Mouse (Mus musculus): ENCODE data around the gene Tgm5. TPM values are rescaled to one million over a fixed set of nuclear protein-coding genes. Genes with fewer than 3 reads are reported as not detected.
A peak's percentile ranks its signal among the peaks of the same experiment; 100 is the strongest.
"Not testable (repeated sequence)": the region's sequence is repeated elsewhere in the genome, so short reads cannot be mapped to it uniquely, and the experiment has no call there.

The Tgm5 gene
- polyA plus RNA-seq, 1 experiment from 2014 or later, result not detected

- ATAC-seq (ENCODE audit: low read depth), result peak; percentile 97
Observed at GRCm38 (mm10) chr2:121007925-121008663, 77.5 kb downstream of the Tgm5 start, which contains the start of gene Ccndbp1. Gene Ccndbp1, plus strand, starts transcription at chr2:121008403.

GRCm38 (mm10) chr2:121006986-121007385, 78.7 kb downstream of the Tgm5 start:
- no peak overlapping the region for H3K9ac ChIP-seq
- no peaks in the 10 kb centered on the region for H3K27me3 ChIP-seq
- ATAC-seq (ENCODE audit: low read depth) (no peak), DNase-seq (no peak)
- H3K27ac ChIP-seq, result peak overlapping the region; percentile 67; the same call in 1 of the 2 replicates
- H3K4me2 ChIP-seq, result no peak overlapping the region
- H3K4me1 ChIP-seq (replicated peaks), result peaks cover 19% of the 10 kb centered on the region
- H3K4me3 ChIP-seq (replicated peaks), result no peak overlapping the region
- no peaks in the 10 kb centered on the region for H3K9me3 ChIP-seq (replicated peaks)
- peaks cover 16% of the 10 kb centered on the region for H3K36me3 ChIP-seq
- 76% methylated on average over 1 of the region's 1 CpGs for WGBS (ENCODE audit: insufficient replicate concordance)

More at GRCm38 (mm10) chr2:121007925-121008663, 77.5 kb downstream of the Tgm5 start, which contains the start of gene Ccndbp1:
- peak within 1 kb of the TSS; percentile 82 for H3K4me3 ChIP-seq (replicated peaks)
- peak; percentile 88 for DNase-seq
- H3K27ac ChIP-seq, result peak within 1 kb of the TSS; percentile 90
- no peaks in the 10 kb centered on the region for H3K27me3 ChIP-seq
- WGBS (ENCODE audit: insufficient replicate concordance), result 2% methylated on average over 33 of the region's 34 CpGs
- peaks cover 19% of the 10 kb centered on the region for H3K4me1 ChIP-seq (replicated peaks)
- peak within 1 kb of the TSS; percentile 86 for H3K4me2 ChIP-seq
- peak within 1 kb of the TSS; percentile 81 for H3K9ac ChIP-seq
- H3K9me3 ChIP-seq (replicated peaks), result no peaks in the 10 kb centered on the region
- H3K36me3 ChIP-seq, result peaks cover 25% of the 10 kb centered on the region

GRCm38 (mm10) chr2:121004018-121004811, 81.4 kb downstream of the Tgm5 start:
- no peak for DNase-seq
- Histone ChIP-seq H3K4me1 (replicated peaks) (peaks cover 9% of the 10 kb centered on the region), H3K9ac (no peak overlapping the region), H3K4me3 (replicated peaks) (no peak overlapping the region), H3K9me3 (replicated peaks) (no peaks in the 10 kb centered on the region), H3K27ac (no peak overlapping the region), H3K4me2 (no peak overlapping the region), H3K27me3 (no peaks in the 10 kb centered on the region), H3K36me3 (no peaks in the 10 kb centered on the region)
- no peak for ATAC-seq (ENCODE audit: low read depth)
- WGBS (ENCODE audit: insufficient replicate concordance), result 79% methylated on average over 7 of the region's 7 CpGs

GRCm38 (mm10) chr2:121003586-121003985, 82.1 kb downstream of the Tgm5 start:
- DNase-seq, result no peak
- Histone ChIP-seq H3K9me3 (replicated peaks) (no peaks in the 10 kb centered on the region), H3K9ac (no peak overlapping the region), H3K27me3 (no peaks in the 10 kb centered on the region), H3K36me3 (no peaks in the 10 kb centered on the region), H3K4me1 (replicated peaks) (peaks cover 10% of the 10 kb centered on the region), H3K4me3 (replicated peaks) (no peak overlapping the region), H3K4me2 (no peak overlapping the region), H3K27ac (no peak overlapping the region)
- 70% methylated on average over 2 of the region's 2 CpGs for WGBS (ENCODE audit: insufficient replicate concordance)
- ATAC-seq (ENCODE audit: low read depth), result no peak

- H3K9ac ChIP-seq, result no peak overlapping the region
- DNase-seq (no peak), ATAC-seq (ENCODE audit: low read depth) (peak; percentile 69)
- 62% methylated on average over 8 of the region's 8 CpGs for WGBS (ENCODE audit: insufficient replicate concordance)
- peaks cover 8% of the 10 kb centered on the region for H3K4me1 ChIP-seq (replicated peaks)
- H3K9me3 ChIP-seq (replicated peaks), result no peaks in the 10 kb centered on the region
- H3K36me3 ChIP-seq, result no peaks in the 10 kb centered on the region
- H3K4me2 ChIP-seq, result no peak overlapping the region
- no peak overlapping the region for H3K27ac ChIP-seq
- H3K27me3 ChIP-seq, result no peaks in the 10 kb centered on the region
- H3K4me3 ChIP-seq (replicated peaks), result no peak overlapping the region
Observed at GRCm38 (mm10) chr2:120998863-120999262, 86.8 kb downstream of the Tgm5 start.

GRCm38 (mm10) chr2:120996607-120997006, 89.0 kb downstream of the Tgm5 start:
- 46% methylated on average over 1 of the region's 1 CpGs for WGBS (ENCODE audit: insufficient replicate concordance)

More at GRCm38 (mm10) chr2:120996607-120997006, 89.0 kb downstream of the Tgm5 start:
- not testable (repeated sequence) for H3K27me3 ChIP-seq; ATAC-seq (ENCODE audit: low read depth); H3K9me3 ChIP-seq (replicated peaks); H3K9ac ChIP-seq; H3K4me2 ChIP-seq; DNase-seq; H3K4me3 ChIP-seq (replicated peaks); H3K27ac ChIP-seq; H3K36me3 ChIP-seq
- peaks cover 11% of the 10 kb centered on the region for H3K4me1 ChIP-seq (replicated peaks)

Other genes starting within 250 kb of the Tgm5 start
- gene Cdan1, start 235.7 kb downstream of the Tgm5 start, polyA plus RNA-seq (2015; fragmentation: Nextera tagmentation; extraction: Ambion mirVana), result 2.9 and 3.6 TPM in 2 replicates
- gene Ttbk2, start 235.2 kb downstream of the Tgm5 start, polyA plus RNA-seq (2015; fragmentation: Nextera tagmentation; extraction: Ambion mirVana), result 0.80 and 0.89 TPM in 2 replicates
- gene Ubr1, start 115.1 kb downstream of the Tgm5 start, polyA plus RNA-seq (2015; fragmentation: Nextera tagmentation; extraction: Ambion mirVana), result 14.1 and 16.8 TPM in 2 replicates
- 1.9 and 2.3 TPM in 2 replicates for gene Tmem62, start 108.8 kb downstream of the Tgm5 start, polyA plus RNA-seq (2015; fragmentation: Nextera tagmentation; extraction: Ambion mirVana)
- 43.5 and 48.3 TPM in 2 replicates for gene Ccndbp1, start 77.4 kb downstream of the Tgm5 start, polyA plus RNA-seq (2015; fragmentation: Nextera tagmentation; extraction: Ambion mirVana)
- gene Epb42, start 48.8 kb downstream of the Tgm5 start, polyA plus RNA-seq (2015; fragmentation: Nextera tagmentation; extraction: Ambion mirVana), result 136 and 159 TPM in 2 replicates
- gene Tgm7, start 24.0 kb upstream of the Tgm5 start, polyA plus RNA-seq (2015; fragmentation: Nextera tagmentation; extraction: Ambion mirVana), result not detected in 2 replicates
- gene Adal, start 54.6 kb upstream of the Tgm5 start, polyA plus RNA-seq (2015; fragmentation: Nextera tagmentation; extraction: Ambion mirVana), result 10.4 and 13.3 TPM in 2 replicates
- gene Lcmt2, start 54.8 kb upstream of the Tgm5 start, polyA plus RNA-seq (2015; fragmentation: Nextera tagmentation; extraction: Ambion mirVana), result 10.5 and 12.8 TPM in 2 replicates
- 23.0 and 27.9 TPM in 2 replicates for gene Tubgcp4, start 84.8 kb upstream of the Tgm5 start, polyA plus RNA-seq (2015; fragmentation: Nextera tagmentation; extraction: Ambion mirVana)
- 3.3 and 4.0 TPM in 2 replicates for gene Zscan29, start 85.3 kb upstream of the Tgm5 start, polyA plus RNA-seq (2015; fragmentation: Nextera tagmentation; extraction: Ambion mirVana)
- 15.5 and 18.7 TPM in 2 replicates for gene Trp53bp1, start 185.6 kb upstream of the Tgm5 start, polyA plus RNA-seq (2015; fragmentation: Nextera tagmentation; extraction: Ambion mirVana)
- 0.14 and 0.20 TPM in 2 replicates for gene Map1a, start 203.8 kb upstream of the Tgm5 start, polyA plus RNA-seq (2015; fragmentation: Nextera tagmentation; extraction: Ambion mirVana)

Data from liver, embryonic 13.5 days (tissue).